Mouse (Mus musculus): ENCODE data around the gene Ttc32.

Gene Ttc32

DNA sequence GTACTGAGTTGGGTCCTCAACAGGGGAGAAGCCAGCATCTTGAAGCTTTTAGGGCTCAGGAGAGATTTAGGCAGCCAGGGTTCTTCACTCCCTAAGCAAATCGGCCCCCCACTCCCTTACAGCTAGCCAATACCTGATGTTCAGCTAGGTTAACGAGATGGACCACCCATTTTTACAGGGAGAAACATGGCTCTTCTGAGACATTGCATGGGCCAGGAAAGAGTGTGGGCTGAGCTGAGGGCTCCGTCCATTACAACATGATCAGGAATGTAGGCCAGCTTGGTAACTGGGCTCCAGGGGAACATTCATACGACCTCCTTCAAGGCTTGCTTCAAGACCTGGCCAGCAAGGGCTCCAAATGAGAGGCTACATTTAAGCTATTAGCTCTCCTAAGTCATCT is 16.9 kb downstream of the Ttc32 start:
- no peak for DNase-seq (ENCODE audit: low spot score in 2 of 2)

DNA sequence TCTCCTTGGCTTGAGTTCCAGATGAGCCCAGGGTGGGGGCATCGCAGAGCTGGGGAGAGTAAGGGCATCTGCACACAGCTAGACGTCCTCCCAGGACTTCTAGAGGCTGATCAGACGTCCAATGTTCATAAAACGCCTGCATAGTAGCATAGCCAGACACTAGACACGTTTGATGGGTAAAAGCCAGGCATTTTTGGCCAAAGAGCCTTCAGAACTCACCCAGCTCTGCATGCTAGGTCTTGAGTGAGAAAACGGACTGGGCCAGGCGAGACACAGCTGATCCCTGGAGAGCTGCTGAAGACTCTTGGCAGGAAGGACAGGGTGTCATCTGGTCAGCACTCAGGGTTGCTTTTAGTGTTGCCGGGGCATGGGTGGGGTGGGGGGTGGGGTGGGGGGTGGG is 18.3 kb downstream of the Ttc32 start:
- no peak for DNase-seq (ENCODE audit: low spot score in 2 of 2)

DNA sequence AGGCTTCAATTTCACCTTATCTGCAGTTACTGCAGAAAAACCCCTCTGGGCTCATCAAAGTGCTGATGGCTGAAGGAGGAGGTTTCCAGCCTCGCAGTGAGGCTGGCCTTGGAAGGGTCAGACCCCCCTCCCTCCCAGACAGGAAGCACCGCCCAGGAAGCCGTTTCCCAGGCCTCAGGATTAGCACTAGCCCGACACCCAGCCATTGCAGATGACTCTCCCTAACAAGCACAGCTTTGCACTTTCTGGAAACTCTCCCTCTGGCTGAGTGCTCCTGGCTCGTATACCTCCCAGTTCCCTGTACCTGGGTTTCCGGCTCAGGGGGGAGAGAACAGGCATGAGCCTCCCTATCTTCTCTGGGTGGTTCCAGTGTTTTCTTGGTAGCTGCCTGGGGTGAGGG is 21.0 kb downstream of the Ttc32 start:
- no peak for DNase-seq (ENCODE audit: low spot score in 2 of 2)

- DNase-seq (ENCODE audit: low spot score in 2 of 2) = peak; percentile 70 to 74
Observed at GRCm38 (mm10) chr12:9052075-9052829, 22.5 kb downstream of the Ttc32 start.

- DNase-seq (ENCODE audit: low spot score in 2 of 2) = no peak
Observed at GRCm38 (mm10) chr12:9053345-9053744, 23.5 kb downstream of the Ttc32 start.

DNA sequence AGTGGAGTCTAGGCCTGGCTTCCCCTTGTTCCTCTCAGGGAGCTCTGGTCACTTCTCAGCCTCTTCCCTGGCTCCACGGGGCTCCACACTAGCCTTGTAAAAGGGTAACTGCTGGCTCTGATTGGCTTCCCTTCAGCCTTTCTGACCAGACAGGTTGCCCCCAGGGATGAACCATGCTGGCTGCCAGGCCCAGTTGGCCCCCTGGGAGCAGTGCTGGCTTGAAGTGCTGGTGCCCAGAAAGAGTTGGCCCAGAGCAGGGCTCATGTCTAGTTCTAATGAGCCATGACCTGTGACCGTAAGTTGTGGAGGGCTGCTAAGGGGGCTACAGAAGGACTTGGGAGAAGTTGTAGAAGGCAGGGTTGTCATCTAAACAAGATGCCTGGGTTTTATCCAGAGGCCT is 24.2 kb downstream of the Ttc32 start:
- DNase-seq (ENCODE audit: low spot score in 2 of 2) = no peak

DNA sequence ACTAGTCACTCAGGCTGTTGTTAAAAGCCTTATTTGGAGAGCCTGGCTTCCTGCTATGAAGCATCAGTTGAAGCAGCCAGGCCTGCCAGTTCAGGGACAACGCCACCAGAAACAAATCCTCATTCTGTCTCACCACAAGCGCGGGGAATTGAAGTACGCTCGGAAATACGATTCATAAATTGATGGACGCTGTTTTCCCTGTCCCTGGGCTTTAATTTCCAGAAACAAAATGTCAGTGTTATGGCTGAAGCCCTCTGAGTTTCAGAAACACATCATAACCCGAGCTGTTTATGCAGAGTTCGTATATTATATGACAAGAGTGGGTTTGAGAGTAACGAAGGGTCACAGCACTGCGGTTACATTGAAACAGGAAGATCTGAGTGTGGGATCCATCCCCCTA is 25.5 kb downstream of the Ttc32 start:
- no peak for DNase-seq (ENCODE audit: low spot score in 2 of 2)

GRCm38 (mm10) chr12:9059502-9059901 is 29.7 kb downstream of the Ttc32 start:
- DNase-seq (ENCODE audit: low spot score in 2 of 2) = no peak

DNA sequence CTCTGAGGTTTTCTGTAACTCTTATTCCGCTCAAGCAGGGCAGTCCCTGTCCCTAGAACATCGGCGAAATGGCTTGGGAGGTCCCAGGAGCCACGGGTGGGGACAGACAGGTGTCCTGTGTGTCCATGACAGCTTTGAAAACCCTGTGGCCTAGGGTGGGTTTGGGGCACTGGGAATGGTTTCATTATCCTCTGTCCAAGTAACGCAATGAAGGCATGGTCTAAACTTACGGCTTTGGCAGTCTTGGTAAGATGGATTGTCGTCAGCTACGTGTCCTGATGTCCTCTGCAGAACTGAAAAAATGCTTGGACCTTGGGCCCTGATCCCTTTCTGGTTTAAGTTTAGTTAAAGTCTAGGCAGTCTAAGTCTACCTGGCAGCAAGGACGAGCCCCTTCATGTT is 30.2 kb downstream of the Ttc32 start:
- DNase-seq (ENCODE audit: low spot score in 2 of 2) = no peak

- no peak for DNase-seq (ENCODE audit: low spot score in 2 of 2)
Observed at GRCm38 (mm10) chr12:9063611-9064010, 33.8 kb downstream of the Ttc32 start.

DNA sequence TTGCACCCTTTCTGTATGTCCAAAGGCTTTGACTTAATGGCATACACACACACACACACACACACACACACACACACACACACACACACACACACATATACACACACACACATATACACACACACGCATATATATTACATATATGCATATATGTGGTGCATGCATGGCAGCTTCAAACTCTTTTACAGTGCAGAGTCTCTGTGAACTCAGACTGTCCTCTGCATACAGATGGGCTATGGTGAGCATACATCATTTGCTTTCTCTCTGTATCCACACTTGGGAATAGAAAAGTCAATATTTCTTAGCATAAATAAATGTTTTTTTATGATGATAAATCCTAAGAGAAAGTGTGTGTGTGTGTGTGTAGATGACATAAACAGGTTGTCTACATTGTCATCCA is 41.3 kb downstream of the Ttc32 start:
- no peak for DNase-seq (ENCODE audit: low spot score in 2 of 2)

- DNase-seq (ENCODE audit: low spot score in 2 of 2) = no peak
Observed at GRCm38 (mm10) chr12:9071493-9071892, 41.7 kb downstream of the Ttc32 start.

DNA sequence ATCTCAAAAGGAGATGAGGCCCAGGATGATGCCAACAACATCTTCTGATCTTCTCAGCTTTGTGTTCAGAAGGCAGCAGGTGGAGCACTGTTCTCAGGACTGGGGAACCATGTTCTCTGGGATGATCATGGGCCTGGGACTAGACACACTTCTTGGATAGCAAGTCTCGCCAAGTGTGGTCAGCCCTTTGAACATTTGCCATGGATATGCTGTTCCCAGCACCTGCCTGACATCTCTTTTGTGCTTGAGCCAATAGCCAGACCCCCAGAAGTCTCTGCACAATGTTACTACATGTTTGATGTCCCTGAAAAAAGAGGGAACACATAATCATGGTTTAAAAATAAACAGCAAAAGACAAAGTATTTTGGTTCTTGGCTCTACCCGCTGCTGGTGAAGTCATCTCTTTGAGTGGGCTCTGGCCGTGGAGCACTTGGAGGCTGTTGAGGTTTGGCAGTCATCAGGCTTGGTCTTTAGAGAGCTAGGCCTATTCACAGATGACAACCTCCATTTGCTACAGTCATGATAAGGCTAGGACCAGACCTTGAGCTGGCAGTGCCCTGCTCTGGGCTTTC is 47.8 kb downstream of the Ttc32 start:
- DNase-seq (ENCODE audit: low spot score in 2 of 2) = no peak

DNA sequence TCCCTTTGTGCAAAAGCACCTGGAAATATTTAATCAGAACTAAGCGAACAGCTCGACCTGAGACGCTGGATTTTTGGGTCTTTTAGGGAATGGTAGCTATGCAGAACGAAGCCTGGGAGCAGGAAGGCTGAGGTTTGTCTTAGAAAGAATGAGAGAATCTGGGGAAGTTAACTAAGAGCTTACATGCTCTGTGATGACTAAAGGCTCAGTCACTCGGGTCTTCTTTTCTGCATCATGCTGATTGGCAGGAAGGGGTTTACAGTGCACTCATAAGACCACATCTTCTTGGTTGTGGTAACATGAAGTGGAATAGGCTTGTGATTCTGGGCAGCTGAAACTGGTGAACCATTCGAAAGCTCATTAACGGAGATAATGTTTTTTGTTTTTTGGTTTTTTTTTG is 60.4 kb downstream of the Ttc32 start:
- DNase-seq (ENCODE audit: low spot score in 2 of 2) = no peak

All from urinary bladder, adult 18-20 months (tissue).